Mouse (Mus musculus): ENCODE measurements around the gene Ddx60.

GRCm38 (mm10) chr8:61894062-61894461 lies 33.8 kb upstream of the Ddx60 start:
- TF ChIP-seq CTCF (IDR thresholded peaks at IDR 0.05; ENCODE audit: control insufficient read depth, insufficient read depth, insufficient replicate concordance, low read depth, low read length), result no peak
- no peak for TF ChIP-seq POLR2A (IDR thresholded peaks at IDR 0.05; ENCODE audit: control insufficient read depth, low read depth, low read length)
